Mouse (Mus musculus) urinary bladder, postnatal 14 days (tissue): Measurements from ENCODE around the gene Tfb1m.

Source experiments
- DNase-seq: peaks from one replicate; pipeline ENCODE4 v3.0.0; 2021; ENCODE audit warnings: low spot score

Tfb1m gene

DNA sequence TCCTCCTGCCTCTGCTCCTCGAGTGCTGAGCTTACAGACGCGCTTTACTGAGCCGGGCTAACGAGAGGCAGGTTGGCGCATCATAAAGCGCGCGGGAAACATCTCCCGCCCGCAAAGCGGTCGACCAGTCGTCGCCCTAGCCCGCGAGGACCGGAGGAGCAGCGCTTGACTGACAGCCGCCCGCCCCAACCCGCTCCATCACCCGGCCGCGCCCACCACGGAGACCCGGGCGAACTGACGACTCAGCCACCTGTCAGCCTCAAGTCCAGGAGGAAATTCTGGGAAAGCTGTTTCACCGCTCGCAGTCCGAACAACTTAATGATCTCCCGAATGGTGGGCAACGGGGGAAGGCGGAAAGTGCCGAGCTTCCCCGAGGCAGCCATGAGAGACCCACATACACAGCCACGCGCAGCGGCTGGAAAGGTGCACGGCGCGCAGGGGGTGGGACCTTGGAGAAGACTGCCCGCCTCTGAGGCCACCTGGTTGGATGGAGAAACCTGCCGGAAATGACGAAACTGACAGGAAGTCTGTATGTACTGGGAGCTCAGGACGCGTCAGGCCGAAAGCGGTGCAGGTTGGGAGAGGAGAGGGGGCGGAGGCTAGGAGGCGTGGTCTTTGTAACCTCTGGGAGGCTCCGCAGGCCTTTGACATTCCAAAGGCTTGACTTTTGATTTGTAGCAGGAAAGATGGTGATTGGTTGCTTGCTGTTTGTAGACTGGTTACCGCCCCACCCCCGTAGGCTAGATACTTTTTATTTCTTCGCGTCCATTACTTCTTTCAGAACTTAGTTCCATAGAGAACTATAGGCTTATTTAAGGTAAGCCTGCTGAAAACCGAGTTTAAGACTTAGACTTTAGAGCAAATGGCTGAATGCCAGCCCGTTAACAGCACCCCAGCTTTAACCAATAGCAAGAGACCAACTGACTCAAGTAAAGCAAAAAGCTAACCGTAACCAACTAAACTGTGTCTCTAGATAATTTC, at the start of gene Tfb1m:
Gene Tfb1m, minus strand, starts transcription at position 451 of the 981 bp plus-strand sequence.
- peak; percentile 98 for DNase-seq

DNA sequence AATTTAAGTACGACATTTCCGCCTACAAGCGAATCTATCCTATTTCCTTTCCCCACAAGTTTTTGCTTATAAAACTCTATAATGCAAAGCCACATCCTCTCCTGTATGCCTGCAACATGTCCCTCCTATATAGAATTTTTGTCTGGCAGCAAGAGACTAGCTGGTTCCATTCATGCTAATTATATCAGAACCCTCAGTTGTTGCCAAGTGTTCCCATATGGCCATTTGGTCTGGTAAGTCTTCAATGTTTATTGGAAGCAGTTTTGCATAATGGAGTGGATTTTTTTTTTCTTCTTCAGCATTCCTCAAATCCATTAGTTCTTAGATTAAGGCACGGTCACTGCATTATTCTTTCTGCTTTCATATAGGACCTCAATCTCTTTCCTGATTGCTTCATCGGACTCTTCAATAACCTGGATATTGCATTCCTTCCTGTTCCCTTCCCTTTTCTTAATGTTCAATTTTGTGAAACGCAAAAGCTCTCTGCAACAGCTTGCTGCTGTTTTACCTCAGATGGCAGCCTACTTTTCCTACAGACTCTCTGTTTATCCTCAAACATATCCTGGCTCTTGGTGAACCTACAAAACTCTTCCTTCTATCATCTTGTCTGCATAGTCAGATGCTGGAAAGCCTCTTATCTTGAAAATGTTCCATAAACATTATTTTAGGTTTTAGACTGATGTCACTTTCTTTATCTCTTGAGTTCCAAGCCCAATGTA, 45.5 kb upstream of the Tfb1m start:
- no peak for DNase-seq

DNA sequence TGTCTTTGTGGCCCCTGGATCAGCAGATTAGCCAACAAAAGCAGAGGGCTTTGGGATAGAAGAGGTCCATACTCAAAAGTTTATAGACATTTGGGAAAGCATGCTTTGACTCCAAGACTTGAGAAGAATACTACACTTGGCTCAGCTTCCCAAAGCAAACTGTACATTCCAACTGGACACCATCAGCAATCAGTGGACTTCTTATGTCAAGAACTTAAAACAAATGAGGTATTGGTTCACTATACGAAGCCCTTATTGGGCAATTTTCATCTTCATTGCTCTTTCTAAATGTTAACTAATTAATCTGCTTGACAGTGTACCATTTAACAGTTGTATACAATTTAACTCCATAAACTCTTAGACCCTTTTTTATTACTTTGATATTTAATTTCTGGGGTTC, 40.8 kb upstream of the Tfb1m start:
- DNase-seq, result no peak

DNA sequence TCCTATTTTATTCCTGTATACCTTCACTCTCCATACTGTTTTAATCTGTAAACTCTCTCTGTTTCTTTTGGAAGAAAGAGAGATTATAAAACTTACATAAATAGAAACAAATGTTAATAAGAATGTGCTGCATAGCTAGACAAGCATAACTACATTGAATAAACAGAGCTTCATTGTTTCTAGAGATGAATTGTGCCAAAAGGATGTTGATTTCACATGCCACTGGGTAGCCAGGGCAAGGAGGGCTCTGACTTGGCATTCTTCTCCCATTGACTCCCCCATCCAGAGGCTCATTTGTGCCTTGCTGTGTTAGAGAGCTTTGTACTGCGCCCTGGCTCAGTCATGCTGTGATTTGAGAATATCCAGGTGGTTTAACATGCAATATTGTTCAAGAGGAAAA, 40.3 kb upstream of the Tfb1m start:
- DNase-seq, result no peak

- DNase-seq, result no peak
Measured at GRCm38 (mm10) chr17:3597130-3597529, 39.5 kb upstream of the Tfb1m start.

GRCm38 (mm10) chr17:3570876-3571275, 13.3 kb upstream of the Tfb1m start:
- peak; percentile 78 for DNase-seq

DNA sequence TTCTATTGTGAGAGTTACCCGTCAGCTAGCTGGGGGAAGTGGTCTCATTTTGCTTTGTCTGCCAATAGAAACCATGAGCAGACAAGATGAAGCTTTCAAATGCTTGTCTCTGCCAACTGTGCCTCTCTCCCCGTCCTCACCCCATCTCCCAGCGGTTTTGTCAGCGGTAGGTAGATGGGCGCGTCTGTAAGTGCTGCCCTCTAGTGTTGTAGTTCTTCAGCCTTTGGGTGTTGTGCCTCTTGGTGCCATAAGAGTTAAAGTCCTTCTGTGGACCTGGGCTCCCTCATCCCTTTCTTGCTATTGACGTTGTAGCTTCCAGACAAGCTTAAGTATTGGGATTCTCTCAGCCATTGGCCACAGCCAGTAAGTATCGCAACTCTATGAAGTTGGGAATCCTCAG, 4.8 kb upstream of the Tfb1m start:
- DNase-seq, result no peak

DNA sequence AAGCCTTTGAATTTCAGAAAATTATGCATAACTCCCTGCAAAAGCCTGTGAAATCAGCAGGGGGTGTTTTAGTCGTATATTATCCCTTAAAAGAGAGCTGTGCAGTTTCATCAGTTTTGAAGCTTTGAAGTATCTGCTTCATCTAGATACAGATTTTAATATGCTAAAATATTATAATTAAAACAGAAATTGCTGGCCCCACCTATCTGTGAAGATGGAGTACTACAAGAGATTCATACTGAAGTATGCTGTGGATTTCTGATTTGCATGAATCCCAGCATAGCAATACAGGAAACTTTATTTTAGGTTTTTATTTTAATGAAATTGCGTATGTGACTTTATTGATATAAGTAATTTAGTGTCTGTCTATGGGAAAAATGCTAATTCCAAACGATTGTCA, 3.0 kb upstream of the Tfb1m start:
- no peak for DNase-seq

GRCm38 (mm10) chr17:3558356-3558870, 832 bp upstream of the Tfb1m start:
- no peak for DNase-seq

- DNase-seq, result no peak
Measured at GRCm38 (mm10) chr17:3556251-3556650, 1.3 kb downstream of the Tfb1m start.

DNA sequence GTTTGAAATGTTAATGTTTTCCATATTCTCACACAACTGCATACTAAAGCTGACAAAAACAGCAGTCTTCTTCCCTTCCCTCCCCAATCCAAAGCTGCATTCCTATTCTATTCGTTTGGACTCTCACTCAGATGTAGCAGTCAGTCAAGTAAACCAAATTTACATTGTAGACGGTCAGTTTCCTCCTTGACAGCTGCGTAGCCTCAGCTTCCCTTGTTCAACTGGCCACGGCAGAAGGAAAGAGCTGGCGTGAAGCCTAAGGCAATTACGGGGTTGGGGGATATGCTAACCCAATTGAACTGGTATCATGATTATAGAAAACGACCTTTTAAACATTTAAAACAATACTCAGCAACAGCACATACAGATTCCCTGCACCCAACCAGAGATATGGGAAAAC, 9.9 kb downstream of the Tfb1m start:
- no peak for DNase-seq

GRCm38 (mm10) chr17:3541033-3541432, 16.5 kb downstream of the Tfb1m start:
- no peak for DNase-seq

DNA sequence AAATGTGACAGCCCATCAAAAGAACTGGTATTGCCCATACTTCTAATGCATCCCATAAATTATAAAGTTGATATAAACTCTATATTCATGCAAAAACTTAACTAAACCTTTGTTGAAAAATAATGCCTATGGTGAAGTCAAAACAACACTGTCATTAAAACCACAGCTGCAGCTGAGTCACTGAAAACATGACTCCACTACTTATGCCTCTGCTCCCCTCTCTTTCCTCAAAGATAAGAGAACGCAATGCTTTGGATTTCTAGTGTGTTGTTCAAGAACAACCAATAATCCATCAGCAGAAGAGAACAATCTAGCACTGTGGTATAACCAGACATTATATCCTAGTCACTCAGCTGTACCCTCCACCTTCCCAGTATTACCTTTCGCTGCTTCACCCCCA, 17.3 kb downstream of the Tfb1m start:
- DNase-seq, result no peak

- no peak for DNase-seq
Measured at GRCm38 (mm10) chr17:3533425-3533824, 24.2 kb downstream of the Tfb1m start.

- no peak for DNase-seq
Measured at GRCm38 (mm10) chr17:3532254-3532653, 25.3 kb downstream of the Tfb1m start, which contains the start of gene Cldn20. Gene Cldn20, plus strand, starts transcription at chr17:3532554.

- DNase-seq, result no peak
Measured at GRCm38 (mm10) chr17:3531641-3532040, 25.9 kb downstream of the Tfb1m start.

DNA sequence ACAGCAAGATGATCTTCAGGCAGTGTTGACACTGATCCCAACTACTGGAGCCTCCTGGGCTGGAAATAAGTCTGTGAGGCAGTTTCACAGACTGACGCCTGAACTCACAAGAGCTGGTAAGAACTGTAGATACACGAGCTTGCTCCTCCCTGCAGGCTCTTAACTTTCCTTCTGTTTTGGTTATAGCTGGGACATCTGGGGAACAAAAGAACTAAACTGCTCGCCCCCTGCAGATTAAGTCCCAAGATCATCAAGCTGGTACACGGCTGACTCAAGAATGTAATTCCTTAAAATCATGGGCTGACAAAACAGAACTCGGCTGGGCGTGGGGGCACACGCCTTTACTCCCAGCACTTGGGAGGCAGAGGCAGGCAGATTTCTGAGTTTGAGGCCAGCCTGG, 27.0 kb downstream of the Tfb1m start:
- DNase-seq, result no peak

DNA sequence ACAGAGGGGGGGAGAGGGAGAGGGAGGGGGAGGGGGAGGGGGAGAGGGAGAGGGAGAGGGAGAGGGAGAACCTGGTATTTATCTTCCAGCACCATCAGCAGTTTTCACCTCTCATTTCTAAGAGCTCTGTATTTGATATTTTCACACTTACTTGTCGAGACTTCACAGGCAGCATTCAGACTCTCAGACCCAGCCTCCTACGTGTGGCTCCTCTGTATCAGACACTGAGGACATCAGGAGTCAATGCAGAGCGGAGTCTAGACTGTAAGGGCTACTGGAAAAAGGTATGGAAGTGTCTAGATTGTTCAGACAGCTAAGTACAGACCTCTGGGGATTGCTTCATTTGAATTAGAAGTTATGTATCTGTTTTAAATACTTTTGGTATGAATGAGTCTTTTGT, 28.1 kb downstream of the Tfb1m start:
- DNase-seq, result no peak

DNA sequence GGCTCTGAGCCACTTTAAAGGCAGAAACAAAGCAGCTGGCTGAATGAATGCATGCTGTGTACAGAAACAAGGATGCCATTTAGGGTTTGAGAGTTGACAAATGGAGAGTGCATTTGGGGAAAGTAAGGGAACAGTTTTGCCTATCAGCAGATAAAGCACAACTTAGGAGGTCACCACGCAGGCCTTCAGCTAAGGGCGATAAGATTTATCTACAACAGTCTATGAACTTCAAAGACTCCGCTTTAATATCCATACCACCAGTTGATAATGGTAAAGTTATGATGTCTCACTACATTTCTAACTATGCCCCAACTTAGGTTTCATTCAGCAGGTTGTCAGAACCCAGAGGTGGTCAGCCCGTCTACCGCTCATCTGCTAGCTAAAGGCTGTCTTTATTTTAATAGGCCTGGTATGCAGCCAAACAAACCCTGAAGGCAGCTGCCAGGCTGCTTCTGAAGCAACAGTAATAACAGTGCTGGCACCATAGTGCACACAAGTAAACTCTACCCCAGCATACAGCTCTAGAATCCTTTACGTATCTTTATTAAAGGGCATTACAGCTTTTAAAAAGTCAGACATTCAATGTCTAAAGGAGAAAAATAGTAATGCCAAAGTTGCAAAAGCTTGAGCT, 29.6 kb downstream of the Tfb1m start:
- DNase-seq, result no peak

DNA sequence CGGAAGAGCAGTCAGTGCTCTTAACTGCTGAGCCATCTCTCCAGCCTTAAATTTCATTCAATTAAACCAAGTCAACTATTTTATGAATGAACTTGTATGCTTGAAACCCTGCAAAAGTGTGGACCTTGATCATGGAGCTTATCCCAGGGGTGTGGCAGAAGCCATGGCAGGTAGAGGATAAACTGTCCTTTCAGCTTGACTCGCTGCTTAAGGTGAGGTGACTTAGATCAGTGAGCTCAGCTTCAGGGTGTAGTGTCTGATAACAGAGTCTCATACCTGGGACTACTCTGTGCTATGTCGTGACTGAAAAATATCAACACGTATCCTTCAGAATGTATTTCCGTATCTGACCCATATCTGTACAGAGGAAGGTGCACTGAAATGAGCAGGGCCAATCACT, 37.2 kb downstream of the Tfb1m start:
- no peak for DNase-seq

DNA sequence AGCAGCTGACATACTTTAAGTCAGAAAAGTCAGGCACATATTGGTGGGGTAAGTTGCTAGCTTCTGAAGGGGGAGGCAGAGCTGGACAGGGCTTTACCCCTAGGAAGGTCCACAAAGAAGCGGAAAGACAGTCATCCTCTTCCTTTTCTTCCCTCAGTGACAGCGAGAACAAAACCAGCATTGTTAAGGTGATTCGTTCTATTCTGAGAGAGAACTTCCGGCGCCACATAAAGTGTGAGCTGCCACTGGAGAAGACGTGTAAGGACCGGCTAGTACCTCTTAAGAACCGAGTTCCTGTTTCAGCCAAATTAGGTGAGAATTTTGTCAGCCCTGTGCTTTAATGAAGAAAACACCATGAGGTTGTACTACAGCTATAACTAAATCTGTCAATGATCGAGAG, 41.2 kb downstream of the Tfb1m start:
- DNase-seq, result no peak

GRCm38 (mm10) chr17:3515851-3516250, 41.7 kb downstream of the Tfb1m start:
- no peak for DNase-seq
